Mouse (Mus musculus): ENCODE data around the gene Acer1. TPM values are rescaled to one million over a fixed set of nuclear protein-coding genes. Genes with fewer than 3 reads are reported as not detected.

The Acer1 gene
- polyA plus RNA-seq (2015; fragmentation: Illumina TruSeq; extraction: RNeasy Lipid Tissue Mini Kit (QIAGEN cat#74804); ENCODE audit: insufficient read depth, low read depth, low replicate concordance) = not detected

DNA sequence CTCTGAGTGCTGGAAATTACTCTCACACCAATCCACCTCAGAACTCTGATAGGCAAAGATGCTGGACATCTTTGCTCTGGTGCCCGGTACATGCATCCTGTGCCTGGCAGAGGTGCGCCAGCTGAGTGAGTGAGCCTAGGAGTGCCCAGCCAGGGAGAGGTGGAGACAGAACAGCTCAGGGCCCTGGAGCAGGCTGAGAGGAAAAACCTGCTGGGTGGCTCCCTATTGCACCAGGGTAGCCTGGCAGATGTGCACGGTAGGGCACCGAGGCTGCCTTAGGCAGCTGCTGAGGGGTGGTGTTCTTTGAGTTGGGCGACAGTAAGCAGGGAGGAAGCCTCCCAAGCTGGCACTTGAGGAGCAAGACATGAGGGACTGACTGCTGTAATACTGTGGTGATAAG, at the start of gene Acer1:
TSS of gene Acer1 (minus strand) at position 114 of the 400 bp plus-strand sequence.

DNA sequence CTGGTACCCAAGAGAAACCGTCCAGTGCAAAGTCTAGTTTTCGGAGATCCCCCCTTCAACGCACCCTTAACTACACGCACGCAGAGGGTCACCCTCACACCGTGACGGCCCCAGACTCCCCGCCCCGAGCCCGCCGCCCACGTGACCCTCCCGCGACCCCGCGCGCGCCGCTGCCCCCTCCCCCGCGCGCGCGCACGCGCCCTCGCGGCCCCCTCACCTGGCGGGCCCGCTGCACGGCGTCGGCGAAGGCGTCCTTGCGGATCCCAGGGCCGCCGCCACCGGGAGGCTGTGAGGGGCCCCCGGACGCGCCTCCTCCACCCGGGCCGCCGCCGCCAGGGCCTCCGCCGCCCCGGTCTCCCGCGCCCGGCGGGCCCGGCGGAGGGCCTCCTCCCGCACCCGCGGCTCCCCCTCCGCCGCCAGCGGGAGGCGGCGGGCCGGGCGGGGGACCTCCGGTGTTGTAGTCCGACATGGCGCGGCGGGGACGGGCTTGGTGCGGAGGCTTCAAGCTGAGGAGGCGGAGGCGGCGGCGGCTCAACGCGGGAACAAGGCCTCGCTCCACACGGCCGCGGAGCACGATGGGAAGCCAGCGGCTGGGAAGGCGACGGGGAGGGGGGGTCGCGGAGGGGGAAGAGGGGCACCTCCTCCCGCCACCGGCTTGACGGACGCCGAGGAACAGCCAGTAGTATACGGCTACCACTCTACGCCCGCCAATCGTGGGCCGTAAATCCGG, 49.2 kb upstream of the Acer1 start, which contains the start of gene Khsrp:
TSS of gene Khsrp (minus strand) at position 592 of the 730 bp plus-strand sequence.

GRCm38 (mm10) chr17:57011236-57012141, 29.6 kb upstream of the Acer1 start, which contains the start of the genes Gtf2f1 and Gm17949:
Gene Gtf2f1, minus strand, starts transcription at chr17:57011288.
Gene Gm17949, plus strand, starts transcription at chr17:57011469.

GRCm38 (mm10) chr17:56999968-57000609, 18.2 kb upstream of the Acer1 start, which contains the start of gene Pspn:
Gene Pspn, minus strand, starts transcription at chr17:57000018.

GRCm38 (mm10) chr17:56997029-56997667, 15.2 kb upstream of the Acer1 start, which contains the start of gene Alkbh7:
Gene Alkbh7, plus strand, starts transcription at chr17:56997339.

GRCm38 (mm10) chr17:56990115-56990746, 8.3 kb upstream of the Acer1 start, which contains the start of gene Clpp:
Gene Clpp, plus strand, starts transcription at chr17:56990305.

DNA sequence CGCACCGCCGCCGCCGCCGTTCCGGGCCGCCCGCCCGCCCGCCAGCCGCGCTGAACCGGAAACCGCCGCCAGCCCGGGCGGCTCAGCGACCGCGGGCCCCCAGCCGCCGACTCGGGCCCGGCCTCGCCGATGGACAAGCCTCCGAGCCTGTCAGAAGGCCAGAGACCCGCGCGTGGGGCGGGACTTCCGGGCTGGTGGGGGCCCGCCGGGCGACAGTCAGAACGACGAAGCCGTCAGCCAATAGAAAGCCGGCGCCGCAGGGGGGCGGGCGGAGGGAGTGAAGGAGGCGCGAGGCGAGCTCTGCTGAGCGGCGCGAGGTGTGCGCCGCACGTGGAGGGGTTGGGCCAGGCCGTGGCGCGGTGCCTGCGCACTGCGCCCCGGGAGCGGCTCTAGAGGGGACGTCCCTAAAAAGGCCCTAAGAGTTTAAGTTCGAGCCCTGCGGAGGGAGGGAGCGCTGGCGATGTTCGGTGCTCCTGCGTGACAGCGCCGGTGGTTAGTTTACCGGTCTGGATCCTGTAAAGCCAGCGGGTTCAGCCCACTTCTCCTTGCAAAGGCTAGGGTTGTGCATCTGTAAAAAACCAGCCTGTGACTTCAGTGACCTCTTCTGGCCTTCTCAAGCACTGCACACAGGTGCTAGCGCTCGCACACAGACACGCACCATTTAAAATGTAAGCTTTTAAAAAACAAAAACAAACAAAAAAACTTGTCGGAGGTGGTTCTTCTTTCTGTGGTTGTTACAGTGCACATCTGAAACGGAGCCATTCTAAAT, 46.4 kb downstream of the Acer1 start, which contains the start of gene Mllt1:
TSS of gene Mllt1 (minus strand) at position 53 of the 769 bp plus-strand sequence.

Other genes with a start within 250 kb of the Acer1 start
- gene Nrtn, start 224.6 kb downstream of the Acer1 start, polyA plus RNA-seq (2015; fragmentation: Illumina TruSeq; extraction: RNeasy Lipid Tissue Mini Kit (QIAGEN cat#74804); ENCODE audit: insufficient read depth, low read depth, low replicate concordance) = 3.2 TPM
- gene Dus3l, start 217.4 kb downstream of the Acer1 start, polyA plus RNA-seq (2015; fragmentation: Illumina TruSeq; extraction: RNeasy Lipid Tissue Mini Kit (QIAGEN cat#74804); ENCODE audit: insufficient read depth, low read depth, low replicate concordance) = 13.9 TPM
- not detected for gene Prr22, start 211.9 kb downstream of the Acer1 start, polyA plus RNA-seq (2015; fragmentation: Illumina TruSeq; extraction: RNeasy Lipid Tissue Mini Kit (QIAGEN cat#74804); ENCODE audit: insufficient read depth, low read depth, low replicate concordance)
- gene Rfx2, start 151.1 kb downstream of the Acer1 start, polyA plus RNA-seq (2015; fragmentation: Illumina TruSeq; extraction: RNeasy Lipid Tissue Mini Kit (QIAGEN cat#74804); ENCODE audit: insufficient read depth, low read depth, low replicate concordance) = 2.0 TPM
- not detected for gene Acsbg2, start 107.7 kb downstream of the Acer1 start, polyA plus RNA-seq (2015; fragmentation: Illumina TruSeq; extraction: RNeasy Lipid Tissue Mini Kit (QIAGEN cat#74804); ENCODE audit: insufficient read depth, low read depth, low replicate concordance)
- not detected for gene 1700061G19Rik, start 106.6 kb downstream of the Acer1 start, polyA plus RNA-seq (2015; fragmentation: Illumina TruSeq; extraction: RNeasy Lipid Tissue Mini Kit (QIAGEN cat#74804); ENCODE audit: insufficient read depth, low read depth, low replicate concordance)
- gene Mllt1, start 46.7 kb downstream of the Acer1 start, polyA plus RNA-seq (2015; fragmentation: Illumina TruSeq; extraction: RNeasy Lipid Tissue Mini Kit (QIAGEN cat#74804); ENCODE audit: insufficient read depth, low read depth, low replicate concordance) = 6.3 TPM
- gene Clpp, start 8.2 kb upstream of the Acer1 start, polyA plus RNA-seq (2015; fragmentation: Illumina TruSeq; extraction: RNeasy Lipid Tissue Mini Kit (QIAGEN cat#74804); ENCODE audit: insufficient read depth, low read depth, low replicate concordance) = 19.7 TPM
- 10.0 TPM for gene Alkbh7, start 15.2 kb upstream of the Acer1 start, polyA plus RNA-seq (2015; fragmentation: Illumina TruSeq; extraction: RNeasy Lipid Tissue Mini Kit (QIAGEN cat#74804); ENCODE audit: insufficient read depth, low read depth, low replicate concordance)
- not detected for gene Pspn, start 17.9 kb upstream of the Acer1 start, polyA plus RNA-seq (2015; fragmentation: Illumina TruSeq; extraction: RNeasy Lipid Tissue Mini Kit (QIAGEN cat#74804); ENCODE audit: insufficient read depth, low read depth, low replicate concordance)
- 7.4 TPM for gene Gtf2f1, start 29.2 kb upstream of the Acer1 start, polyA plus RNA-seq (2015; fragmentation: Illumina TruSeq; extraction: RNeasy Lipid Tissue Mini Kit (QIAGEN cat#74804); ENCODE audit: insufficient read depth, low read depth, low replicate concordance)
- gene Gm17949, start 29.3 kb upstream of the Acer1 start, polyA plus RNA-seq (2015; fragmentation: Illumina TruSeq; extraction: RNeasy Lipid Tissue Mini Kit (QIAGEN cat#74804); ENCODE audit: insufficient read depth, low read depth, low replicate concordance) = not detected
- 14.1 TPM for gene Khsrp, start 49.4 kb upstream of the Acer1 start, polyA plus RNA-seq (2015; fragmentation: Illumina TruSeq; extraction: RNeasy Lipid Tissue Mini Kit (QIAGEN cat#74804); ENCODE audit: insufficient read depth, low read depth, low replicate concordance)
- not detected for gene Slc25a41, start 59.5 kb upstream of the Acer1 start, polyA plus RNA-seq (2015; fragmentation: Illumina TruSeq; extraction: RNeasy Lipid Tissue Mini Kit (QIAGEN cat#74804); ENCODE audit: insufficient read depth, low read depth, low replicate concordance)
- 20.0 TPM for gene Crb3, start 77.0 kb upstream of the Acer1 start, polyA plus RNA-seq (2015; fragmentation: Illumina TruSeq; extraction: RNeasy Lipid Tissue Mini Kit (QIAGEN cat#74804); ENCODE audit: insufficient read depth, low read depth, low replicate concordance)
- 15.4 TPM for gene Slc25a23, start 77.7 kb upstream of the Acer1 start, polyA plus RNA-seq (2015; fragmentation: Illumina TruSeq; extraction: RNeasy Lipid Tissue Mini Kit (QIAGEN cat#74804); ENCODE audit: insufficient read depth, low read depth, low replicate concordance)
- 3.3 TPM for gene Dennd1c, start 96.4 kb upstream of the Acer1 start, polyA plus RNA-seq (2015; fragmentation: Illumina TruSeq; extraction: RNeasy Lipid Tissue Mini Kit (QIAGEN cat#74804); ENCODE audit: insufficient read depth, low read depth, low replicate concordance)
- gene Tubb4a, start 105.7 kb upstream of the Acer1 start, polyA plus RNA-seq (2015; fragmentation: Illumina TruSeq; extraction: RNeasy Lipid Tissue Mini Kit (QIAGEN cat#74804); ENCODE audit: insufficient read depth, low read depth, low replicate concordance) = 1.5 TPM
- 1.3 TPM for gene Tnfsf9, start 123.2 kb upstream of the Acer1 start, polyA plus RNA-seq (2015; fragmentation: Illumina TruSeq; extraction: RNeasy Lipid Tissue Mini Kit (QIAGEN cat#74804); ENCODE audit: insufficient read depth, low read depth, low replicate concordance)
- not detected for gene Cd70, start 167.7 kb upstream of the Acer1 start, polyA plus RNA-seq (2015; fragmentation: Illumina TruSeq; extraction: RNeasy Lipid Tissue Mini Kit (QIAGEN cat#74804); ENCODE audit: insufficient read depth, low read depth, low replicate concordance)
- gene Tnfsf14, start 212.1 kb upstream of the Acer1 start, polyA plus RNA-seq (2015; fragmentation: Illumina TruSeq; extraction: RNeasy Lipid Tissue Mini Kit (QIAGEN cat#74804); ENCODE audit: insufficient read depth, low read depth, low replicate concordance) = not detected
- gene C3, start 246.0 kb upstream of the Acer1 start, polyA plus RNA-seq (2015; fragmentation: Illumina TruSeq; extraction: RNeasy Lipid Tissue Mini Kit (QIAGEN cat#74804); ENCODE audit: insufficient read depth, low read depth, low replicate concordance) = 236 TPM

Measured in pancreas, adult 10 weeks (tissue).